Mouse (Mus musculus): ENCODE results near the gene Napb. TPM values are rescaled to one million over a fixed set of nuclear protein-coding genes. Genes with fewer than 3 reads are reported as not detected.
"Not testable (repeated sequence)": the region's sequence is repeated elsewhere in the genome, so short reads cannot be mapped to it uniquely, and the experiment has no call there.

Gene Napb
- 4.3 and 4.6 TPM in 2 replicates for polyA plus RNA-seq (2015; fragmentation: Nextera tagmentation; extraction: Ambion mirVana)

- Histone ChIP-seq H3K4me1 (peaks cover 6% of the 10 kb centered on the region), H3K9me3 (0 out of 2 replicates have a peak, but pooled peaks cover 3% of the 10 kb centered on the region), H3K9ac (peak within 1 kb of the TSS; percentile 87), H3K36me3 (no peaks in the 10 kb centered on the region), H3K4me2 (replicated peaks) (peak within 1 kb of the TSS; percentile 92), H3K27me3 (no peaks in the 10 kb centered on the region), H3K27ac (peak within 1 kb of the TSS; percentile 23; the same call in 1 of the 2 replicates), H3K4me3 (peak within 1 kb of the TSS; percentile 68)
- ATAC-seq (ENCODE audit: low FRiP score, low read depth) = peak; percentile 100
- 4% methylated on average over 18 of the region's 18 CpGs for WGBS
Observed at GRCm38 (mm10) chr2:148732327-148733000, at the start of gene Napb. Gene Napb (minus strand): TSS chr2:148732467.

- H3K4me3 ChIP-seq = no peak within 1 kb of the TSS
- no peak within 1 kb of the TSS for H3K27ac ChIP-seq
- no peaks in the 10 kb centered on the region for H3K27me3 ChIP-seq
- H3K9ac ChIP-seq = no peak within 1 kb of the TSS
- H3K4me2 ChIP-seq (replicated peaks) = no peak within 1 kb of the TSS
- no peaks in the 10 kb centered on the region for H3K9me3 ChIP-seq
- no peaks in the 10 kb centered on the region for H3K36me3 ChIP-seq
- 33% methylated on average over 1 of the region's 1 CpGs for WGBS
- no peaks in the 10 kb centered on the region for H3K4me1 ChIP-seq
- no peak for ATAC-seq (ENCODE audit: low FRiP score, low read depth)
Observed at GRCm38 (mm10) chr2:148781709-148782108, 49.4 kb upstream of the Napb start, which contains the start of gene 8030411F24Rik. Gene 8030411F24Rik (plus strand): TSS chr2:148782009.

- not testable (repeated sequence) for H3K4me1 ChIP-seq; H3K9me3 ChIP-seq; H3K27me3 ChIP-seq; H3K4me2 ChIP-seq (replicated peaks); H3K9ac ChIP-seq; H3K4me3 ChIP-seq; ATAC-seq (ENCODE audit: low FRiP score, low read depth); H3K27ac ChIP-seq; H3K36me3 ChIP-seq
- 85% methylated on average over 4 of the region's 4 CpGs for WGBS
Observed at GRCm38 (mm10) chr2:148771397-148771796, 39.1 kb upstream of the Napb start, which contains the start of gene Cst11. Gene Cst11 (minus strand): TSS chr2:148771497.

- Histone ChIP-seq H3K4me3 (no peak overlapping the region), H3K27ac (no peak overlapping the region), H3K27me3 (no peaks in the 10 kb centered on the region), H3K4me1 (no peaks in the 10 kb centered on the region), H3K9me3 (no peaks in the 10 kb centered on the region), H3K4me2 (replicated peaks) (no peak overlapping the region), H3K36me3 (no peaks in the 10 kb centered on the region), H3K9ac (no peak overlapping the region)
- no peak for ATAC-seq (ENCODE audit: low FRiP score, low read depth)
- 100% methylated on average over 1 of the region's 1 CpGs for WGBS
Observed at GRCm38 (mm10) chr2:148763648-148764388, 31.6 kb upstream of the Napb start.

GRCm38 (mm10) chr2:148754310-148754846 is 22.1 kb upstream of the Napb start:
- Histone ChIP-seq H3K9ac (no peak overlapping the region), H3K36me3 (no peaks in the 10 kb centered on the region), H3K4me3 (no peak overlapping the region), H3K9me3 (no peaks in the 10 kb centered on the region), H3K27me3 (no peaks in the 10 kb centered on the region), H3K4me2 (replicated peaks) (no peak overlapping the region), H3K27ac (no peak overlapping the region), H3K4me1 (no peaks in the 10 kb centered on the region)
- WGBS = 61% methylated on average over 1 of the region's 1 CpGs
- ATAC-seq (ENCODE audit: low FRiP score, low read depth) = no peak

GRCm38 (mm10) chr2:148751893-148752813 is 19.9 kb upstream of the Napb start:
- ATAC-seq (ENCODE audit: low FRiP score, low read depth) = peak; percentile 63; the same call in 1 of the 2 replicates
- Histone ChIP-seq H3K9ac (no peak overlapping the region), H3K9me3 (no peaks in the 10 kb centered on the region), H3K27me3 (no peaks in the 10 kb centered on the region), H3K4me1 (no peaks in the 10 kb centered on the region), H3K4me2 (replicated peaks) (peak overlapping the region; percentile 55), H3K27ac (no peak overlapping the region), H3K4me3 (peak overlapping the region; percentile 29), H3K36me3 (no peaks in the 10 kb centered on the region)
- 15% methylated on average over 15 of the region's 15 CpGs for WGBS

GRCm38 (mm10) chr2:148750058-148750457 is 17.8 kb upstream of the Napb start, which contains the start of gene Cstl1:
Gene Cstl1 (plus strand): TSS chr2:148750358.
- Histone ChIP-seq H3K36me3 (no peaks in the 10 kb centered on the region), H3K9ac (no peak within 1 kb of the TSS), H3K27ac (no peak within 1 kb of the TSS), H3K9me3 (no peaks in the 10 kb centered on the region), H3K27me3 (no peaks in the 10 kb centered on the region), H3K4me2 (replicated peaks) (no peak within 1 kb of the TSS), H3K4me3 (no peak within 1 kb of the TSS), H3K4me1 (no peaks in the 10 kb centered on the region)
- no peak for ATAC-seq (ENCODE audit: low FRiP score, low read depth)
- WGBS = 89% methylated on average over 1 of the region's 1 CpGs

- H3K36me3 ChIP-seq = no peaks in the 10 kb centered on the region
- 81% methylated on average over 3 of the region's 3 CpGs for WGBS
- ATAC-seq (ENCODE audit: low FRiP score, low read depth) = no peak
Observed at GRCm38 (mm10) chr2:148743846-148744407, 11.7 kb upstream of the Napb start.

GRCm38 (mm10) chr2:148743001-148743400 is 10.7 kb upstream of the Napb start:
- ATAC-seq (ENCODE audit: low FRiP score, low read depth) = no peak
- Histone ChIP-seq H3K4me3 (no peak overlapping the region), H3K9me3 (no peaks in the 10 kb centered on the region), H3K9ac (no peak overlapping the region), H3K27ac (no peak overlapping the region), H3K27me3 (no peaks in the 10 kb centered on the region), H3K4me2 (replicated peaks) (no peak overlapping the region), H3K4me1 (no peaks in the 10 kb centered on the region), H3K36me3 (no peaks in the 10 kb centered on the region)
- 73% methylated on average over 3 of the region's 3 CpGs for WGBS

More at GRCm38 (mm10) chr2:148743846-148744407, 11.7 kb upstream of the Napb start:
- Histone ChIP-seq H3K27me3 (no peaks in the 10 kb centered on the region), H3K27ac (no peak overlapping the region), H3K9ac (no peak overlapping the region), H3K4me2 (replicated peaks) (no peak overlapping the region), H3K4me3 (no peak overlapping the region), H3K4me1 (no peaks in the 10 kb centered on the region), H3K9me3 (no peaks in the 10 kb centered on the region)

GRCm38 (mm10) chr2:148731614-148732326 is 497 bp downstream of the Napb start:
- Histone ChIP-seq H3K9ac (peak overlapping the region; percentile 87), H3K36me3 (no peaks in the 10 kb centered on the region), H3K4me3 (peak overlapping the region; percentile 68), H3K9me3 (0 out of 2 replicates have a peak, but pooled peaks cover 3% of the 10 kb centered on the region), H3K4me1 (peaks cover 6% of the 10 kb centered on the region), H3K27me3 (no peaks in the 10 kb centered on the region), H3K27ac (peak overlapping the region; percentile 23; the same call in 1 of the 2 replicates), H3K4me2 (replicated peaks) (peak overlapping the region; percentile 92)
- 2% methylated on average over 35 of the region's 35 CpGs for WGBS
- peak; percentile 74 for ATAC-seq (ENCODE audit: low FRiP score, low read depth)

Measured in limb, embryonic 13.5 days (tissue).